Mouse (Mus musculus): ENCODE measurements at regions not wholly inside any gene's neighbourhood (a gene's known extent, or its start where the extent isn't known, plus 50 kb on each side); places are given as distances from the start of the nearest gene placed in this dataset.

DNA sequence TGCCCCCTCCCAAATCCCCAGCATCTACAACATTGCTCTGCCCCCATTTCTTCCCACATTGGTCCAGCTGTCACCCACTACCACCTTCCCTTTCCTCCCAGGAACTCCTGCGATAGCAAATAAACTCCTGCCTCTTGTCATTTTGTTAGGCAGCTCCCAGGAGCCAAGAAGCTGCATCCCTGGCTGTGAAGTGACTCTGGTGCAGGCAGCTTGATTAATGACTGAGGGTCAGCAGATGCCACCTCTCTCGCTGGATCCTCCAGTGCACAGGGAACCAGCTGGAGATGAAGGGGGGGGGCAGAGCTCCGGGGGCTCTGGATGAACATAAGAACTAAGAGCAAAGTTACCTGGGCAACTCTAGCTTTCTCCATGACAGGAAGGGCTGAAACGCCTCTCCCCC, 235.2 kb downstream of the Gm45692 start:
- DNase-seq (ENCODE audit: low read depth, low spot score), result no peak

GRCm38 (mm10) chr8:26356801-26357200, 237.5 kb downstream of the Gm45692 start:
- DNase-seq (ENCODE audit: low read depth, low spot score), result no peak

DNA sequence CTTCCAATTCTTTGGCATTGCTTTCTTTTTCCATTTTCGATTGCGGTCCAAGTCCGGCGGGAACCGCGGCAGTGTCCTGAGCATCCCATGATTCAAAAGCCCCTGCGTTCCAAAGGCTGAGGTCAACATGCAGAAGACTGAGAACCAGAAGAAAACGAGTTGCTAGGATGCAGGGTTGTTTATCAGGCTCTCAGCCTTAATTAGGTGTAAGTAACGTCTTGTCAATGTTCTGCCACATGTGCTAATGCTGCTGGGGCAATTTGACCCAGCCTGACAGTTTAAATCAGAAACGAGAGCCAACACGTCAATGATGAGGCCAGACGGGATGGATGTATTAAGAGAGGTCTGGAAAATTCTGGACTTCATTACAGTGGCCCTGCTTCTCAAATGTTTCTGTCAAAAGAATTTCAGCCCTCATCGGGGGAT, 239.4 kb downstream of the Gm45692 start:
- DNase-seq (ENCODE audit: low read depth, low spot score), result no peak

GRCm38 (mm10) chr8:26362366-26362765, 243.0 kb downstream of the Gm45692 start:
- DNase-seq (ENCODE audit: low read depth, low spot score), result no peak

GRCm38 (mm10) chr8:26363616-26364015, 244.3 kb downstream of the Gm45692 start:
- DNase-seq (ENCODE audit: low read depth, low spot score), result no peak

DNA sequence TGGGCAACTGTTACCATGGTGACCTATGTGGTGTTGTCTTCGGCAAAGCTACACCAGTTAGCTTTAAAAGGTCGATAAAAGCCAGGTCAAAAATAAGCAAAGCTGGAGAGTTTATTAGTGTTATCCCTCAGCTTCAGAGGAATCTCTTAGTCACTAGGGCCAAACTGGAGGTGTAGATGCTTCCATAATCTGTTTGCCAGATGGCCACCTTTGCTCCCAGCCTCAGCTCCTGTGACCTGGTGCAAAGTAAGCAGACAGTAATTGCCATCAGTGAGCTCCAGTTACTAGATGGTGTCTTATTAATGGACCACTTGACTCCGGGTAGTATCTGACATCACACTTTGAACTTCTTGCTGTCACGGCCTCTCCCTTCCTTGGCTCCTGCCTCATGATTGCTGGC, 245.3 kb downstream of the Gm45692 start:
- no peak for DNase-seq (ENCODE audit: low read depth, low spot score)

- peak; percentile 85 for DNase-seq (ENCODE audit: low read depth, low spot score)
These were observed 261.3 kb downstream of the Gm45692 start for GRCm38 (mm10) chr8:26380668-26381067.

GRCm38 (mm10) chr8:26382426-26382825, 263.1 kb downstream of the Gm45692 start:
- DNase-seq (ENCODE audit: low read depth, low spot score), result no peak

- no peak for DNase-seq (ENCODE audit: low read depth, low spot score)
These were observed 264.6 kb downstream of the Gm45692 start for GRCm38 (mm10) chr8:26383886-26384285.

DNA sequence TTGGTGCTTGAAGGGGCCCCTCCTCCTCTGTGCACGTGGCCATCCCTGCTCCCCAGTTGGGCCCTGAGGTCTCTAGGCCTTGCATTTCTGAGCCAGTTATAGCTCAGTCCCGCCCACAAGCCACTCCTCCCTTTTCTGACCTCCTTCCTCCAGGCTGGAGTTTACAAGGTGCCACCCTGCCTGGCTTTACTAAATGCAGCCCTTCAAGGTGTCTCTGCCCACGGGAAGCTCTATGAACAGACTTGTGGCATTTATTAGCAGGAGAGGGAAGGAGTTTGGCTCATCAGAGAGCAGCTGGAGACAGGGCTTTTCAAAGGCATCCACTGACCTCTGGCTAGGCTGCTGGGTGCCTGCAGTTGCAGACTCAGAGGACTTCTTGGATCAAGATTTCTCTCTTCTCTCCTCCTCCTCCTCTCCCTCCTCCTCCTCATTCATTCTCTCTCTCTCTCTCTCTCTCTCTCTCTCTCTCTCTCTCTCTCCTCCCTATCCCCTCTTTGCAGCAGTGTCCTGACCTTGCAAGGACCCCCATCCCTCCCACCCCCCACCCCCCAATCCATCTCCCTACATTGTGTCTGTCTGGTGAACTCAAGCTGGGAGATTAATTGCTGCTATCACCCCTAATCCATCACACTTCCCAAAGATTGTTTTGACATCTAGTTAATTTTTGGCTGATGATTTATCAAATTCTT, 265.1 kb downstream of the Gm45692 start:
- peak; percentile 24 for DNase-seq (ENCODE audit: low read depth, low spot score)

DNA sequence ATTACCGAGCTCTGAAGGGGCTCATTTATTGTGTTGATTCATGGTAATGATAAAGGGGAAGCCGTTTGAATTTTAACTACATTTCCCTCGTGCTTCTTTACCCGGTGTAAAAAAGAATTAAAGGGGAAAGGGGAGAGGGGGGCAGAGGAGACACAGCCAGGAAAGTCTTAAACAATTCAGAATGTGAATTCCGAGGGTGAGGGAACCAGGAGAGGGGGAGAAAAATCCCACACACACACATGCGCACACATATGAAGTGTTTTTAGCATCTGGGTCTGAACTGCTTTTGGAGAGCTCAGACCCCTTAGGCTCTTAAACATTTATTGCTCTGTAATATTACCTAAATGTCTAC, 265.6 kb downstream of the Gm45692 start:
- DNase-seq (ENCODE audit: low read depth, low spot score), result no peak

DNA sequence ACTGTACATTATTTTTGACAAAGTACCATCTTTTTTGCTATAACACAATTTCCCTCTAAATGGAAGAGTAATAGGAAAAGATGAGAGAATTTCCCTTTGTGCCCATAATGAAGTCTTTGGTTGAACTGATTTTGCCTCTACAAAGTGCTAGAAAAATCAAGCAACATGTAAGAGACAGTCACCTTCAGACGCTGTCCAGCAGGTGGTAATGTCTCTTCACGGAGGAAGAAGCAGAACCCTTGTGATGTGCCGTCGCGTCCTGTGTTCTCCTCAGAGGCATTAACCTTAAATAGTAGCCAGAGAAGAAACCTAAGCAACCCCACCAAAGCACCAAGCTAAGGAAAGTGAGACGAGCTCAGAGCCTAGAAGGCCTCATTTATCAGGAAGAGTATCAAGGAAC, 275.7 kb downstream of the Gm45692 start:
- peak; percentile 32 for DNase-seq (ENCODE audit: low read depth, low spot score)

DNA sequence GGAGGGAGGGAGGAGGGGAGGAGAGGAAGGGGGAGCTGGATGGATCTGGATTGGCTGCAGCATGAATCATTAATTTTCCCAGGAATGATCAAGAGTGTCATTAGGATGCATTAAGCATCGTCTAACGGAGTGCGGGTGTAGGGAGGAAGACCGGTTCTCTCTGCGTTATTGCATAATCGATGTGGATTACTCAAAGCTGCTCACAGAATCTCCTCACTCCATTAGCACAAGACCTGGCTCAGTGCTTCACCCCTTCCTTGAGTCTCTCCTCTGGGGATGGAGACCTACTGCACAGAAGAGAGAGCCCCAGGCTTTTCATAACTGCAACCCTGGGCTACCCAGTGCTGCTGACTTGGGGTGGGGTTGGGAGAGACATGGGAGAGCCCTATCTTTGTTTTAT, 300.7 kb downstream of the Gm45692 start:
- DNase-seq (ENCODE audit: low read depth, low spot score), result peak; percentile 17

GRCm38 (mm10) chr8:26420536-26420935, 301.2 kb downstream of the Gm45692 start:
- no peak for DNase-seq (ENCODE audit: low read depth, low spot score)

DNA sequence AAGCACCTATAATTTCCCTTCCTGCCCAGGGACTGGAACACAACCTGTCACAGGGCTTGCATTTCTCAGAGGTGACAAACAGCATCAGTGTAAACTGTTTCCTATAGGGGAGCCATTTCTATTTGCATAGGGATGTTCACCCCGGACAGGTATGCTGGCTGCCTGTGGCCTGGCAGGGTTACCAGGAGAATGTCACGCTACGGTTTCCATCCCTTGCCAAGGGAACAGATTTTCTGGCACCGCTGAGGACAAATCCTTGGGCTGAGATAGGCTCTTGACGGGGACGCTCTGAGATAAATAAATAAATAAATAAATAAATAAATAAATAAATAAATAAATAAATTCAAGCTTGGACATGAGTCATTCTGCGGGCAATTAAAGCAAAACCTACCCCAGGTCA, 308.0 kb downstream of the Gm45692 start:
- DNase-seq (ENCODE audit: low read depth, low spot score), result peak; percentile 73

GRCm38 (mm10) chr8:26429751-26430327, 310.5 kb downstream of the Gm45692 start:
- peak; percentile 69 for DNase-seq (ENCODE audit: low read depth, low spot score)

DNA sequence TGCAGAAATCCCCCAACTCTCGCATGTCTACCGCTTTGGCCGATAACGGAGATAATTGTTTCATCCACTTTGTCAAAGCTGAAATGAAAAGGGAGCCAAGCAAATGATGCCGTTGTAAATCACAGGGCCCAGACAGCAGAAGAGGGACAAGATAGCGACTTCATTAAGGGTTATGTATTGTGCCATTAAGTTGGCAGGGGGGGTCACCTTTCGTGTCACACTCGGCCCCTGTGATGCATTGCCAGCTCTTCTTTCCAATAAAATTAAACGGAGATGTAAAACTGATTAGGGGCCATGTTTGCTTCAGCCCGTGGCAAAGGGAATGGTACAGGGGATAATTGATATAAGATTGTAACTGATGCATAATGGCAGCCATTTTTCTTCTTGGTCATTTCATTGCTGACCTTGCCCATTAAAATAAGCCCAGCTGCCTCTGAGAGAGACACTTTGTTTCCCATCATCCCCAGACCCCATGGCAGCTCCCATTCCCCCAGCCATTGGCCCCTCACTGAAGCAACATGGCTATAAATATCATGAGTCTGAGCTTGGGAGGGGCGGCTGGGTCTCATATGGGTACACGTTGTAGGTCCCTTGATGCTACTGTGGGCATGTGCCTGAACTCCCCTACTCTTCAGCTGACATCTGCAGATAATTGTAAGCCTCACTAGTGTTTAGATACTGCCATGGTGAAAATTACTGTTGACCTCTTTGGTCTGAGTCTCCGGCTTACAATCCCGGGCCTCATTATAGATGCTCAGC, 313.0 kb downstream of the Gm45692 start:
- DNase-seq (ENCODE audit: low read depth, low spot score), result no peak

DNA sequence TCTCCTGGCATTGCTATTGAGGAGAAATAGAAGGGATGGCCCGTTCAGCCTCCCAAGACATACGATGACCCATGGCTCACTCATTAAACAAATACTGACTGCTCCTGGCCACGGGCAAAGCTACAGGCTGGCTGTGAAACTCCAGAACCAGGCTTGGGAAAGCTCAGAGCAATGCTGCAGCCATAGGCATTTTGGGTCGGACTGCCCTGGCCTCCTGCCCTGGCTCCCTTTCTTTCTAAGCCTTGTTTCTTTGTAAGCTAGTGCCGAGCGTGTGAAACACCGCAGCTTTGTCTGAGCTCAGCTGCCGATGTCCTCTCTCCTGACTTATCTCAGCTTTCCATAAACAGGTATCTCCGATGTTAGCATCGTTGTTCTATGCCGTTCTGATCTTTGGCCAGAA, 316.9 kb downstream of the Gm45692 start:
- DNase-seq (ENCODE audit: low read depth, low spot score), result no peak

DNA sequence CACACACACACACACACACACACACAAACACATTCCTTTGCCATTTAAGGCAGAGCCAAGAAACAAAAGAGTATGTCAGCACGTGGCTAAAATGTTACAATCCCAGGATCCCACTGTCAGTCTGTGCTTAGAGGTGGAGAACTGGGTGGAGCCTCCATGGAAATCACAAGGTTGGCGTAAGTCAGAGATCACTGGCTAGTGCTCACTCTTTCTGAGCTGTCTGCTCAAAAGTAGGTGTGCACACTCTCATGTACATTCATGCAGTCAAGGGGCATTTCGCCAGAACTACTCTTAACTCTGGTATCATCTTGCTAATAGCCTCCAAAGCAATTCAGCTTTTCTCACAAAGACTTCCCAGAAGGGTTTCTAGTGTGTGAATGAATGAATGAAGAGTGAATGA, 318.2 kb downstream of the Gm45692 start:
- DNase-seq (ENCODE audit: low read depth, low spot score), result no peak

DNA sequence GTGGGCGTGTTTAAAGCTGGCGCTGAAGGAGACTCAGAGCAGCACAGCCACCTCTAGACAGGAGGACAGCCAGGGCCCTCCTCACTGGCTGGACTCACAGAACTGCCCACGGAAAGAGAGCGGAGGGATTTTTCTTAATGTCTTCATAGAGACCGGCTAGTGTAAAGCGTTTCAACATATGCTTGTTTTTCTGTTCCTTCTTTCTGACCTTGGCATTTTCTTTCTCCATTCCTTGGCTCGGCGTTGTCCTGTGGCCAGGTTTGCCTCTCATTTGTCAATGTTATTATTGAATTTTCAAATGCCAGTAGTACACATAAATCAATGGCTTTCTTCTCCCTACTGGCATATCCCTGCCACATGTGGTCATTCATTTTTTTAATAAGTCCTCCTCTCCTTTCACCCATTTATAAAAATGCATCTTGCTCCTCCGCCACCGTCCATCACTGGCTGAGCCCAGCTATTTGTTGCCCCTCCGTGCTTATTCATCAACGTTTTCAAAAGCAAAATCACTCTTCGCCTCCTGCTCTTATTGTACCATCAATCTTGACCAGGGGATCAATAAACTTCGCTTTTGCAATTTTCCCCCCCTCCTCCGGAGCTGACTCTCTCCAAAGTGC, 319.0 kb downstream of the Gm45692 start:
- no peak for DNase-seq (ENCODE audit: low read depth, low spot score)

GRCm38 (mm10) chr8:26438877-26439276, 319.5 kb downstream of the Gm45692 start:
- DNase-seq (ENCODE audit: low read depth, low spot score), result no peak

- DNase-seq (ENCODE audit: low read depth, low spot score), result peak; percentile 85
These were observed 322.1 kb downstream of the Gm45692 start for GRCm38 (mm10) chr8:26441268-26442030.

Measured in brain, adult 2 months (tissue).